Mouse (Mus musculus): ENCODE data around the gene Gm10309.

GRCm38 (mm10) chr17:86494494-86494893, 10.5 kb downstream of the Gm10309 start:
- TF ChIP-seq CTCF (IDR thresholded peaks at IDR 0.05; ENCODE audit: extremely low read depth, insufficient read depth, insufficient read length, insufficient replicate concordance) = no peak
- no peak for TF ChIP-seq POLR2A (IDR thresholded peaks at IDR 0.05; ENCODE audit: low read depth, low read length)

Measured in spleen, adult 2 months (tissue).